Comparison of ENCODE assay signal across 9 mouse cellular contexts in the genomic region with DNA sequence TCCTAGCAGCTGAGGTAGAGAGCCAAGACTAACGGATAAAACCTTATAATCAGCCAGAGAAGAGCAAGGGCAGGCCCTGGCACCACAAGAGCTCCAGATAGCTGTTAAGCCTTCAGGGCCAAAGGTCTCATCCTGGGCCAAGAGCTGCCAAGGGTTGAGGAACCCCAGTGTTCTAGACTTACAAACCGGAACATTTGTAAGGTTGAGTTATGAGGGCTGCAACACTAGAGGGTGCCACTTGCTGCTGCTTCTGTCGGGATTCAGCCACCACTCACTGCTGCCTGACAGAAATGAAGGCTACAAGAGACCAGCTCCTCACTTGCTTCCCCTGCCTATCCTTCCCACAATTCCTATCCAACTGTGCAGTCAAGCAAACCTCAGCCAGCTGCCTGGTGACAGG. TPM values are rescaled to one million over a fixed set of nuclear protein-coding genes. Genes with fewer than 3 reads are reported as not detected.
DNase-seq lines count a peak whose midpoint lies in the region; ATAC-seq and TF ChIP-seq lines count a peak whose summit lies in the region.
"Had no signal": no experiment of that assay in that cellular context is flagged by ENCODE, and none has a peak within 500 bp of the region (broad histone marks: within the 10 kb centered on the region; RNA-seq: fewer than 3 reads in every experiment).

No protein-coding gene starts in this region.

- no peak overlapping the region for H3K27ac ChIP-seq in lung, postnatal 0 days (ENCODE audit: low read length)
- H3K27ac ChIP-seq in intestine, embryonic 16.5 days (ENCODE audit: low read length): no peak overlapping the region

- no peaks in the 10 kb centered on the region for H3K9me3 ChIP-seq in lung, postnatal 0 days (ENCODE audit: low read length)
- H3K9me3 ChIP-seq in intestine, embryonic 16.5 days (ENCODE audit: control insufficient read depth, low read length): no peaks in the 10 kb centered on the region
- H3K9me3 ChIP-seq: limb, embryonic 12.5 days had no signal

- ATAC-seq in lung, postnatal 0 days: no peak
- ATAC-seq in intestine, embryonic 16.5 days: no peak

- peak; percentile 76 for TF ChIP-seq CTCF in lung, postnatal 0 days (IDR thresholded peaks at IDR 0.05)

- 0 out of 2 replicates have a peak, but pooled peaks cover 3% of the 10 kb centered on the region for H3K4me1 ChIP-seq in lung, postnatal 0 days (ENCODE audit: insufficient read depth, low read depth, low read length)
- H3K4me1 ChIP-seq in intestine, embryonic 16.5 days (ENCODE audit: control insufficient read depth, insufficient read depth, low read length): 0 out of 2 replicates have a peak, but pooled peaks cover 14% of the 10 kb centered on the region

- no peak overlapping the region for H3K4me3 ChIP-seq in lung, postnatal 0 days (ENCODE audit: low read depth, low read length)
- no peak overlapping the region for H3K4me3 ChIP-seq in intestine, embryonic 16.5 days (ENCODE audit: low read length)

- H3K4me2 ChIP-seq in lung, postnatal 0 days (replicated peaks; ENCODE audit: low read depth, low read length): no peak overlapping the region
- no peak overlapping the region for H3K4me2 ChIP-seq in intestine, embryonic 16.5 days (ENCODE audit: low read depth, low read length)

- 30% methylated on average over 3 of the region's 3 CpGs for WGBS in lung, postnatal 0 days
- 43% methylated on average over 3 of the region's 3 CpGs for WGBS in intestine, embryonic 16.5 days

- no peaks in the 10 kb centered on the region for H3K27me3 ChIP-seq in lung, postnatal 0 days (replicated peaks; ENCODE audit: insufficient read depth, low read length)
- H3K27me3 ChIP-seq in intestine, embryonic 16.5 days (replicated peaks; ENCODE audit: control insufficient read depth, insufficient read depth, low read length): no peaks in the 10 kb centered on the region
- H3K27me3 ChIP-seq: limb, embryonic 12.5 days had no signal

- no peak for TF ChIP-seq EP300 in lung, postnatal 0 days (IDR thresholded peaks at IDR 0.05)

- H3K36me3 ChIP-seq in lung, postnatal 0 days (ENCODE audit: insufficient read depth, low read length): no peaks in the 10 kb centered on the region
- H3K36me3 ChIP-seq in intestine, embryonic 16.5 days (ENCODE audit: control insufficient read depth, insufficient read depth, low read length): no peaks in the 10 kb centered on the region
- H3K36me3 ChIP-seq: limb, embryonic 12.5 days had no signal

- DNase-seq in urinary bladder, adult 18-20 months (ENCODE audit: low spot score in 2 of 2): peak; percentile 38 to 41
- no peak for DNase-seq in urinary bladder, postnatal 10 days (ENCODE audit: low spot score)
- peak; percentile 88 for DNase-seq in brain, adult 2 months (ENCODE audit: low read depth, low spot score)
- DNase-seq in frontal cortex, postnatal 25 days (ENCODE audit: low spot score in 2 of 2): peak; percentile 20 to 31
- peak; percentile 53 to 78 for DNase-seq in layer of hippocampus, adult 18-20 months (ENCODE audit: low spot score in 2 of 2)
- peak; percentile 70 for DNase-seq in lung, postnatal 0 days (ENCODE audit: low spot score)
- peak; percentile 17 to 31 for DNase-seq in spleen, postnatal 14 days (ENCODE audit: low spot score in 2 of 2)

- no peak overlapping the region for H3K9ac ChIP-seq in lung, postnatal 0 days (replicated peaks; ENCODE audit: low read depth)
- no peak overlapping the region for H3K9ac ChIP-seq in intestine, embryonic 16.5 days (ENCODE audit: low read depth, low read length)

RNA-seq across cellular contexts. Expression of a gene that starts 1.3 kb away (rescaled TPM):
- 10 to 100 TPM; 44.9 to 45.8 TPM for total RNA-seq in layer of hippocampus, adult 18-20 months (2021)
- 237 and 251 TPM in 2 replicates for polyA plus RNA-seq in lung, postnatal 0 days (2015; fragmentation: Nextera tagmentation; extraction: Ambion mirVana)
- 168 and 172 TPM in 2 replicates for polyA plus RNA-seq in intestine, embryonic 16.5 days (2015; fragmentation: Nextera tagmentation; extraction: Ambion mirVana)
